Mouse (Mus musculus): ENCODE data around the gene Cntf. TPM values are rescaled to one million over a fixed set of nuclear protein-coding genes. Genes with fewer than 3 reads are reported as not detected.
"Not testable (repeated sequence)": the region's sequence is repeated elsewhere in the genome, so short reads cannot be mapped to it uniquely, and the experiment has no call there.

Cntf gene
- polyA plus RNA-seq, 1 experiment from 2014 or later, result 0.77 TPM

- Histone ChIP-seq H3K9me3 (replicated peaks; ENCODE audit: control insufficient read depth, low read length) (no peaks in the 10 kb centered on the region), H3K4me1 (ENCODE audit: control insufficient read depth, insufficient read depth, low read length) (no peaks in the 10 kb centered on the region), H3K4me2 (ENCODE audit: low read depth, low read length) (no peak overlapping the region), H3K27ac (replicated peaks; ENCODE audit: low read depth, low read length) (no peak overlapping the region), H3K9ac (replicated peaks; ENCODE audit: low read length) (no peak overlapping the region), H3K4me3 (ENCODE audit: low read depth, low read length) (no peak overlapping the region), H3K36me3 (replicated peaks; ENCODE audit: control insufficient read depth, insufficient read depth, low read depth, low read length) (no peaks in the 10 kb centered on the region), H3K27me3 (ENCODE audit: control insufficient read depth, insufficient read depth, low read length) (no peaks in the 10 kb centered on the region)
- ATAC-seq (replicated peaks; ENCODE audit: insufficient number of reproducible peaks, low FRiP score, low TSS enrichment, low read depth), result no peak
- DNase-seq (ENCODE audit: low spot score), result no peak
- WGBS, result 86% methylated on average over 2 of the region's 2 CpGs
These were observed 5.8 kb downstream of the Cntf start for GRCm38 (mm10) chr19:12759656-12760055.

GRCm38 (mm10) chr19:12758936-12759478, 6.4 kb downstream of the Cntf start:
- H3K4me1 ChIP-seq (ENCODE audit: control insufficient read depth, insufficient read depth, low read length), result no peaks in the 10 kb centered on the region
- 83% methylated on average over 1 of the region's 1 CpGs for WGBS
- H3K4me2 ChIP-seq (ENCODE audit: low read depth, low read length), result no peak overlapping the region
- no peak overlapping the region for H3K4me3 ChIP-seq (ENCODE audit: low read depth, low read length)
- no peak overlapping the region for H3K27ac ChIP-seq (replicated peaks; ENCODE audit: low read depth, low read length)
- no peaks in the 10 kb centered on the region for H3K27me3 ChIP-seq (ENCODE audit: control insufficient read depth, insufficient read depth, low read length)
- DNase-seq (ENCODE audit: low spot score) (no peak), ATAC-seq (replicated peaks; ENCODE audit: insufficient number of reproducible peaks, low FRiP score, low TSS enrichment, low read depth) (no peak)
- no peak overlapping the region for H3K9ac ChIP-seq (replicated peaks; ENCODE audit: low read length)
- H3K9me3 ChIP-seq (replicated peaks; ENCODE audit: control insufficient read depth, low read length), result no peaks in the 10 kb centered on the region
- H3K36me3 ChIP-seq (replicated peaks; ENCODE audit: control insufficient read depth, insufficient read depth, low read depth, low read length), result no peaks in the 10 kb centered on the region

GRCm38 (mm10) chr19:12756286-12756685, 9.1 kb downstream of the Cntf start:
- no peak for ATAC-seq (replicated peaks; ENCODE audit: insufficient number of reproducible peaks, low FRiP score, low TSS enrichment, low read depth)
- DNase-seq (ENCODE audit: low spot score), result no peak
- Histone ChIP-seq H3K4me3 (ENCODE audit: low read depth, low read length) (no peak overlapping the region), H3K4me2 (ENCODE audit: low read depth, low read length) (no peak overlapping the region), H3K27ac (replicated peaks; ENCODE audit: low read depth, low read length) (no peak overlapping the region), H3K27me3 (ENCODE audit: control insufficient read depth, insufficient read depth, low read length) (no peaks in the 10 kb centered on the region), H3K4me1 (ENCODE audit: control insufficient read depth, insufficient read depth, low read length) (no peaks in the 10 kb centered on the region), H3K9ac (replicated peaks; ENCODE audit: low read length) (no peak overlapping the region), H3K36me3 (replicated peaks; ENCODE audit: control insufficient read depth, insufficient read depth, low read depth, low read length) (no peaks in the 10 kb centered on the region), H3K9me3 (replicated peaks; ENCODE audit: control insufficient read depth, low read length) (no peaks in the 10 kb centered on the region)
- WGBS, result 85% methylated on average over 3 of the region's 3 CpGs

- 85% methylated on average over 2 of the region's 2 CpGs for whole genome bisulfite sequencing
- H3K9ac ChIP-seq (replicated peaks; ENCODE audit: low read length), result no peak overlapping the region
- H3K4me1 ChIP-seq (ENCODE audit: control insufficient read depth, insufficient read depth, low read length), result no peaks in the 10 kb centered on the region
- H3K4me2 ChIP-seq (ENCODE audit: low read depth, low read length), result no peak overlapping the region
- no peak overlapping the region for H3K4me3 ChIP-seq (ENCODE audit: low read depth, low read length)
- no peaks in the 10 kb centered on the region for H3K27me3 ChIP-seq (ENCODE audit: control insufficient read depth, insufficient read depth, low read length)
- H3K27ac ChIP-seq (replicated peaks; ENCODE audit: low read depth, low read length), result no peak overlapping the region
- ATAC-seq (replicated peaks; ENCODE audit: insufficient number of reproducible peaks, low FRiP score, low TSS enrichment, low read depth), result no peak
- no peaks in the 10 kb centered on the region for H3K36me3 ChIP-seq (replicated peaks; ENCODE audit: control insufficient read depth, insufficient read depth, low read depth, low read length)
- no peak for DNase-seq (ENCODE audit: low spot score)
- H3K9me3 ChIP-seq (replicated peaks; ENCODE audit: control insufficient read depth, low read length), result no peaks in the 10 kb centered on the region
These were observed 33.5 kb downstream of the Cntf start for GRCm38 (mm10) chr19:12731950-12732349.

- no peaks in the 10 kb centered on the region for H3K4me1 ChIP-seq (ENCODE audit: control insufficient read depth, insufficient read depth, low read length)
- no peak for DNase-seq (ENCODE audit: low spot score)
- H3K4me2 ChIP-seq (ENCODE audit: low read depth, low read length), result no peak overlapping the region
- 65% methylated on average over 1 of the region's 1 CpGs for WGBS
- H3K36me3 ChIP-seq (replicated peaks; ENCODE audit: control insufficient read depth, insufficient read depth, low read depth, low read length), result no peaks in the 10 kb centered on the region
- H3K27ac ChIP-seq (replicated peaks; ENCODE audit: low read depth, low read length), result no peak overlapping the region
- H3K9me3 ChIP-seq (replicated peaks; ENCODE audit: control insufficient read depth, low read length), result no peaks in the 10 kb centered on the region
- H3K27me3 ChIP-seq (ENCODE audit: control insufficient read depth, insufficient read depth, low read length), result no peaks in the 10 kb centered on the region
- H3K9ac ChIP-seq (replicated peaks; ENCODE audit: low read length), result no peak overlapping the region
- ATAC-seq (replicated peaks; ENCODE audit: insufficient number of reproducible peaks, low FRiP score, low TSS enrichment, low read depth), result no peak
- no peak overlapping the region for H3K4me3 ChIP-seq (ENCODE audit: low read depth, low read length)
These were observed 34.4 kb downstream of the Cntf start for GRCm38 (mm10) chr19:12731036-12731435.

- 76% methylated on average over 1 of the region's 1 CpGs for WGBS
- no peaks in the 10 kb centered on the region for H3K36me3 ChIP-seq (replicated peaks; ENCODE audit: control insufficient read depth, insufficient read depth, low read depth, low read length)
- no peaks in the 10 kb centered on the region for H3K4me1 ChIP-seq (ENCODE audit: control insufficient read depth, insufficient read depth, low read length)
- no peak overlapping the region for H3K4me2 ChIP-seq (ENCODE audit: low read depth, low read length)
- no peak for ATAC-seq (replicated peaks; ENCODE audit: insufficient number of reproducible peaks, low FRiP score, low TSS enrichment, low read depth)
- H3K9me3 ChIP-seq (replicated peaks; ENCODE audit: control insufficient read depth, low read length), result no peaks in the 10 kb centered on the region
- H3K4me3 ChIP-seq (ENCODE audit: low read depth, low read length), result no peak overlapping the region
- no peaks in the 10 kb centered on the region for H3K27me3 ChIP-seq (ENCODE audit: control insufficient read depth, insufficient read depth, low read length)
- no peak overlapping the region for H3K9ac ChIP-seq (replicated peaks; ENCODE audit: low read length)
- H3K27ac ChIP-seq (replicated peaks; ENCODE audit: low read depth, low read length), result no peak overlapping the region
- no peak for DNase-seq (ENCODE audit: low spot score)
These were observed 39.6 kb downstream of the Cntf start for GRCm38 (mm10) chr19:12725851-12726250.

GRCm38 (mm10) chr19:12722308-12722707, 43.1 kb downstream of the Cntf start:
- Histone ChIP-seq H3K27ac (replicated peaks; ENCODE audit: low read depth, low read length) (no peak overlapping the region), H3K4me3 (ENCODE audit: low read depth, low read length) (no peak overlapping the region), H3K27me3 (ENCODE audit: control insufficient read depth, insufficient read depth, low read length) (no peaks in the 10 kb centered on the region), H3K36me3 (replicated peaks; ENCODE audit: control insufficient read depth, insufficient read depth, low read depth, low read length) (no peaks in the 10 kb centered on the region), H3K9me3 (replicated peaks; ENCODE audit: control insufficient read depth, low read length) (no peaks in the 10 kb centered on the region), H3K4me1 (ENCODE audit: control insufficient read depth, insufficient read depth, low read length) (no peaks in the 10 kb centered on the region), H3K9ac (replicated peaks; ENCODE audit: low read length) (no peak overlapping the region), H3K4me2 (ENCODE audit: low read depth, low read length) (no peak overlapping the region)
- DNase-seq (ENCODE audit: low spot score) (no peak), ATAC-seq (replicated peaks; ENCODE audit: insufficient number of reproducible peaks, low FRiP score, low TSS enrichment, low read depth) (no peak)
- 88% methylated on average over 2 of the region's 3 CpGs for WGBS

- H3K9ac ChIP-seq (replicated peaks; ENCODE audit: low read length); H3K4me3 ChIP-seq (ENCODE audit: low read depth, low read length); H3K27me3 ChIP-seq (ENCODE audit: control insufficient read depth, insufficient read depth, low read length); H3K27ac ChIP-seq (replicated peaks; ENCODE audit: low read depth, low read length); H3K4me1 ChIP-seq (ENCODE audit: control insufficient read depth, insufficient read depth, low read length); H3K36me3 ChIP-seq (replicated peaks; ENCODE audit: control insufficient read depth, insufficient read depth, low read depth, low read length); DNase-seq (ENCODE audit: low spot score); ATAC-seq (replicated peaks; ENCODE audit: insufficient number of reproducible peaks, low FRiP score, low TSS enrichment, low read depth); H3K4me2 ChIP-seq (ENCODE audit: low read depth, low read length); H3K9me3 ChIP-seq (replicated peaks; ENCODE audit: control insufficient read depth, low read length): not testable (repeated sequence)
- WGBS, result 89% methylated on average over 7 of the region's 7 CpGs
These were observed 43.8 kb downstream of the Cntf start for GRCm38 (mm10) chr19:12721596-12721995.
